Mouse (Mus musculus) ES-Bruce4 (cell line): ENCODE measurements around the gene Adgrg1.

ENCODE experiments used
- CTCF ChIP-seq: IDR thresholded peaks from one replicate; pipeline ENCODE4 v1.8.1; 2011; ENCODE audit warnings: low read depth, low read length
- POLR2A ChIP-seq: IDR thresholded peaks from one replicate; pipeline ENCODE4 v1.8.1; 2011; ENCODE audit warnings: low read length; ENCODE audit not compliant: insufficient read depth

GRCm38 (mm10) chr8:94994006-94994405 lies 19.5 kb downstream of the Adgrg1 start:
- no peak for TF ChIP-seq POLR2A
- TF ChIP-seq CTCF, result no peak
